Mouse (Mus musculus) cerebellum, adult 2 months (tissue): ENCODE data around the gene Ikzf2.

Experiments
- CTCF ChIP-seq: fragments of 200-500 bp; IDR thresholded peaks from 2 replicates; pipeline ENCODE4 v1.5.1; 2011; ENCODE audit warnings: low read depth, mild to moderate bottlenecking, control low read depth, low read length, moderate library complexity, borderline replicate concordance; ENCODE audit not compliant: insufficient read depth
- POLR2A ChIP-seq: fragments of 200-500 bp; IDR thresholded peaks from 2 replicates; pipeline ENCODE4 v1.6.1; 2011; ENCODE audit warnings: low read length, control low read depth, borderline replicate concordance; ENCODE audit not compliant: insufficient read depth

GRCm38 (mm10) chr1:69499652-69500051 lies 187.4 kb downstream of the Ikzf2 start:
- TF ChIP-seq POLR2A (no peak), CTCF (no peak)
